Mouse (Mus musculus): ENCODE data around the gene Drap1. TPM values are rescaled to one million over a fixed set of nuclear protein-coding genes. Genes with fewer than 3 reads are reported as not detected.

The Drap1 gene
- 196 and 203 TPM in 2 replicates for polyA plus RNA-seq (2015; fragmentation: Nextera tagmentation; extraction: Ambion mirVana)

GRCm38 (mm10) chr19:5424782-5425741 is at the start of gene Drap1, which contains the start of gene AI837181:
TSS of gene Drap1 (minus strand) at chr19:5424979.
TSS of gene AI837181 (plus strand) at chr19:5425144.
- ATAC-seq (ENCODE audit: low FRiP score, low TSS enrichment) (peak; percentile 88), DNase-seq (ENCODE audit: low spot score) (peak; percentile 99)
- H3K4me3 ChIP-seq (ENCODE audit: low read depth, low read length) = peak within 1 kb of the TSS; percentile 87
- H3K9me3 ChIP-seq (ENCODE audit: control insufficient read depth, low read length) = no peaks in the 10 kb centered on the region
- no peak for TF ChIP-seq EP300 (optimal IDR thresholded peaks at IDR 0.05)
- no peak for TF ChIP-seq CTCF (IDR thresholded peaks at IDR 0.05; ENCODE audit: low read depth)
- H3K4me2 ChIP-seq (replicated peaks; ENCODE audit: low read depth) = peak within 1 kb of the TSS; percentile 76
- WGBS = 0% methylated on average over 59 of the region's 87 CpGs
- H3K36me3 ChIP-seq (ENCODE audit: control insufficient read depth, insufficient read depth, low read length) = peaks cover 3% of the 10 kb centered on the region
- no peaks in the 10 kb centered on the region for H3K27me3 ChIP-seq (ENCODE audit: control insufficient read depth, insufficient read depth, low read length)
- peak within 1 kb of the TSS; percentile 94 for H3K27ac ChIP-seq (replicated peaks)
- peak within 1 kb of the TSS; percentile 93 for H3K9ac ChIP-seq (ENCODE audit: low read length)
- H3K4me1 ChIP-seq (replicated peaks; ENCODE audit: control insufficient read depth, insufficient read depth) = peaks cover 10% of the 10 kb centered on the region

DNA sequence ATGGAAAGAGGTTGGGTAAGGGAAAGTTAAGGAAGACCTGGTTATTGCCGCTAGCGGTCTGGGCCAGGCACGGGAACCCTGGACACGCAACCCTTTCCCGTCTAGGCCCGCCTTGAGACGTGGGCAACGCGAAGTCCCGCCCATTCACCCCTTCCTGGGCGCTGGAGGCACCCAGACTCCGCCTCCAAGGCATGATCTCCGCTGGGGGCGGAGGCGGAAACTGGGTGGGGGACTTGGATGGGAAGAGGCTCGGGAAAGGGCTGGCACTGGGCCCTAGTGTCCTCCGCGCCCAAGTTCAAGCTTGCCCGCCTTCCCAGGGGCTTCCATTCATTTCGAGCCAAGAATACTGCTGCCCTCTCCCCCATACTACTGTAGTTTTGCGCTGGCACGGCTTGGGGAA is 48.9 kb upstream of the Drap1 start, which contains the start of gene Efemp2:
Gene Efemp2 (plus strand): TSS at position 235 of the 400 bp plus-strand sequence.
- no peak for TF ChIP-seq EP300 (optimal IDR thresholded peaks at IDR 0.05)
- peak; percentile 27 for TF ChIP-seq CTCF (IDR thresholded peaks at IDR 0.05; ENCODE audit: low read depth)
- Histone ChIP-seq H3K36me3 (ENCODE audit: control insufficient read depth, insufficient read depth, low read length) (no peaks in the 10 kb centered on the region), H3K9ac (ENCODE audit: low read length) (peak within 1 kb of the TSS; percentile 76), H3K27ac (replicated peaks) (peak within 1 kb of the TSS; percentile 82), H3K9me3 (ENCODE audit: control insufficient read depth, low read length) (no peaks in the 10 kb centered on the region), H3K4me2 (replicated peaks; ENCODE audit: low read depth) (peak within 1 kb of the TSS; percentile 91), H3K4me3 (ENCODE audit: low read depth, low read length) (peak within 1 kb of the TSS; percentile 63), H3K4me1 (replicated peaks; ENCODE audit: control insufficient read depth, insufficient read depth) (no peaks in the 10 kb centered on the region; the same call in 1 of the 2 replicates), H3K27me3 (ENCODE audit: control insufficient read depth, insufficient read depth, low read length) (no peaks in the 10 kb centered on the region)
- ATAC-seq (ENCODE audit: low FRiP score, low TSS enrichment) (peak; percentile 57; the same call in 1 of the 2 replicates), DNase-seq (ENCODE audit: low spot score) (peak; percentile 82)
- 3% methylated on average over 22 of the region's 22 CpGs for WGBS

- TF ChIP-seq CTCF (IDR thresholded peaks at IDR 0.05; ENCODE audit: low read depth) = peak; percentile 58
- no peak for TF ChIP-seq EP300 (optimal IDR thresholded peaks at IDR 0.05)
- Histone ChIP-seq H3K27ac (replicated peaks) (no peak overlapping the region), H3K27me3 (ENCODE audit: control insufficient read depth, insufficient read depth, low read length) (no peaks in the 10 kb centered on the region), H3K4me1 (replicated peaks; ENCODE audit: control insufficient read depth, insufficient read depth) (no peaks in the 10 kb centered on the region; the same call in 1 of the 2 replicates), H3K36me3 (ENCODE audit: control insufficient read depth, insufficient read depth, low read length) (no peaks in the 10 kb centered on the region), H3K9ac (ENCODE audit: low read length) (no peak overlapping the region), H3K4me3 (ENCODE audit: low read depth, low read length) (no peak overlapping the region), H3K9me3 (ENCODE audit: control insufficient read depth, low read length) (no peaks in the 10 kb centered on the region), H3K4me2 (replicated peaks; ENCODE audit: low read depth) (no peak overlapping the region)
- 77% methylated on average over 3 of the region's 3 CpGs for WGBS
- DNase-seq (ENCODE audit: low spot score) (no peak), ATAC-seq (ENCODE audit: low FRiP score, low TSS enrichment) (no peak)
Measured at GRCm38 (mm10) chr19:5472857-5473256, 48.1 kb upstream of the Drap1 start.

DNA sequence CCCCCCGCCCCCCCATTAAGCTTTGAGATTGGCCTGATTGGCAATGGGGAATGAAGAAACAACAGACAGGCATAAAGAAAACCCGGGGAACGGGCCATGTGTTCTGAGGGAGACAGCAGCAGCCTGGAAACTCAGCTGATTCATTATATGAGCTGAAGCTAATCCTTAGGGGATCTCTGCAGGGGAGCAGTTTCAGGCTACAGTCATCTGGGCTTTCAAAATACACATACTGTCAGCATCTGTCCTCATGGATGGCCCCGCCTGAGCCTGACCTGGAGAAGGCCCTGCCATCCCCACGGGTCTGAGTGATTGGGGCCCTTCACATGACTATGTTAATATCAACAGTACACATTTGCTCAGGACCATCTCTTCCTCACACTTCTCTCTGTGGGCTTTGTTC is 47.1 kb upstream of the Drap1 start:
- H3K36me3 ChIP-seq (ENCODE audit: control insufficient read depth, insufficient read depth, low read length) = no peaks in the 10 kb centered on the region
- WGBS = 47% methylated on average over 5 of the region's 5 CpGs
- ATAC-seq (ENCODE audit: low FRiP score, low TSS enrichment) = no peak
- no peaks in the 10 kb centered on the region for H3K9me3 ChIP-seq (ENCODE audit: control insufficient read depth, low read length)
- no peaks in the 10 kb centered on the region; the same call in 1 of the 2 replicates for H3K4me1 ChIP-seq (replicated peaks; ENCODE audit: control insufficient read depth, insufficient read depth)
- H3K27me3 ChIP-seq (ENCODE audit: control insufficient read depth, insufficient read depth, low read length) = no peaks in the 10 kb centered on the region
- no peak overlapping the region for H3K27ac ChIP-seq (replicated peaks)
- no peak overlapping the region for H3K4me2 ChIP-seq (replicated peaks; ENCODE audit: low read depth)
- H3K4me3 ChIP-seq (ENCODE audit: low read depth, low read length) = no peak overlapping the region
- no peak for DNase-seq (ENCODE audit: low spot score)
- no peak overlapping the region for H3K9ac ChIP-seq (ENCODE audit: low read length)
- TF ChIP-seq CTCF (IDR thresholded peaks at IDR 0.05; ENCODE audit: low read depth) (no peak), EP300 (optimal IDR thresholded peaks at IDR 0.05) (no peak)

DNA sequence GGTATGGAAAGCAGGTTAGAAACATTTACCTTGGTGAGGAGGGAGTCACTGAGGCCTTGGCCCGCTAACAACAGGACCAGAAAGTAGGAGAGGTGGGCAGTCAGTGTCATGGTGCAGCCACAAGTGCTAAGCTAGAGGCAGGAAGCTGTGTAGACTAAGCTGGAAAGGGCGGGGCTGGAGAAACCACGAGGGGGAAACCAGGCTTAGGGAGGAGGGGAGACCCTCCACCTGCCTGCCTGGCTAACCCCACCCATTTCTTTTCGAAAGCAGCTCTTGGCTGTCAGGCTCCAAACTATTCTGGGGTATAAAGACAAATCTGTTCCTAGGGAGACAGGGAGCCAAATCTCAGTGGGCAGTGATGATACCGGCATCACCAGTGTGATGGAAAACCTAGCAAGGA is 43.6 kb upstream of the Drap1 start, which contains the start of gene Ctsw:
Gene Ctsw (minus strand): TSS at position 134 of the 400 bp plus-strand sequence.
- 36% methylated on average over 5 of the region's 5 CpGs for WGBS

More for the DNA sequence above, 43.6 kb upstream of the Drap1 start, which contains the start of gene Ctsw:
- ATAC-seq (ENCODE audit: low FRiP score, low TSS enrichment) = no peak
- no peaks in the 10 kb centered on the region for H3K27me3 ChIP-seq (ENCODE audit: control insufficient read depth, insufficient read depth, low read length)
- H3K9me3 ChIP-seq (ENCODE audit: control insufficient read depth, low read length) = no peaks in the 10 kb centered on the region
- H3K4me3 ChIP-seq (ENCODE audit: low read depth, low read length) = no peak within 1 kb of the TSS
- H3K27ac ChIP-seq (replicated peaks) = no peak within 1 kb of the TSS
- DNase-seq (ENCODE audit: low spot score) = no peak
- TF ChIP-seq EP300 (optimal IDR thresholded peaks at IDR 0.05) (no peak), CTCF (IDR thresholded peaks at IDR 0.05; ENCODE audit: low read depth) (no peak)
- peaks cover 18% of the 10 kb centered on the region for H3K36me3 ChIP-seq (ENCODE audit: control insufficient read depth, insufficient read depth, low read length)
- H3K9ac ChIP-seq (ENCODE audit: low read length) = no peak within 1 kb of the TSS
- no peaks in the 10 kb centered on the region for H3K4me1 ChIP-seq (replicated peaks; ENCODE audit: control insufficient read depth, insufficient read depth)
- H3K4me2 ChIP-seq (replicated peaks; ENCODE audit: low read depth) = no peak within 1 kb of the TSS

All from stomach, postnatal 0 days (tissue).